Mouse (Mus musculus): Measurements from ENCODE around the gene Slc25a39. TPM values are rescaled to one million over a fixed set of nuclear protein-coding genes. Genes with fewer than 3 reads are reported as not detected.
A peak's percentile ranks its signal among the peaks of the same experiment; 100 is the strongest.

The Slc25a39 gene
- total and polyA plus RNA-seq, 3 experiments = 108 to 226 (median 199) TPM

DNA sequence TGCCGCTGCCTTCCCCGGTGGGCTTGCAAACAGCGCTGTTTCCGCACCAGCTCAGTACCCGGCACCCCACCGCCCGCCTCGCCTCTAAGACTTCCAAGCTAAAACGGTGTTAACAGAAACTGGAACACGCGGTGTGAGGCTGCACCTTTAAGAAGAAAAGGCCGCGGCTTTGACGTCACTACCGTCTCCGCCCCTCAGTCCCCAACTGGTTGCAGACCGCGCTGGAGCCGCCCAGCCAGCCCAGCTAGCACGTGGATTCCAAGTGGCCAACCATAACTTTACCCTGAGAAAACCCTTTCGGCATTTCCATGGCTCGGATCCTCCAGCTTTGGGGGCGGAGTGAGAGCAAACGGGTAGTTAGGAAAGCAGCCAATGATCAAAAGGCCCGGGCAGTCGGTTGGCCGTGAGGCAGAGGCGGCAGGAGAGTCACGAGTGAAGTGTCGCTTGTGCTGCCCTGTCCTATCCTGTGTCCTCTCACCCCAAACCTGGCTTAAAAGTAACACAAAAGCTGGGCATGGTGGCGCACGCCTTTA is 664 bp upstream of the Slc25a39 start:
- H3K4me2 ChIP-seq (ENCODE audit: insufficient read depth, low read depth, poor library complexity, severe bottlenecking) = peak overlapping the region; percentile 54
- dilution Hi-C loops (cut with MboI; ENCODE audit: extremely low pct_ligation_motif_present, extremely low pct_unique_long_range_greater_than_20kb, low sequenced_read_pairs) = loop anchor here (25.0 kb wide), 1 partner anchor 96 kb away; the partner anchor contains the start of gene Ubtf
- TF ChIP-seq TCF12 (IDR thresholded peaks at IDR 0.05; ENCODE audit: low read depth, low read length) (peak; percentile 100), JUN (IDR thresholded peaks at IDR 0.05; ENCODE audit: insufficient read depth, low read depth, low read length) (no peak), USF1 (IDR thresholded peaks at IDR 0.05; ENCODE audit: low read depth, low read length) (peak; percentile 78), SIN3A (IDR thresholded peaks at IDR 0.05; ENCODE audit: low read length) (peak; percentile 100), PAX5 (IDR thresholded peaks at IDR 0.05; ENCODE audit: low read length) (no peak), ZNF384 (IDR thresholded peaks at IDR 0.05; ENCODE audit: low read depth, low read length) (peak; percentile 65), MYC (IDR thresholded peaks at IDR 0.05; ENCODE audit: low read depth, low read length) (peak; percentile 100), POLR2AphosphoS2 (IDR thresholded peaks at IDR 0.05; ENCODE audit: low read depth, low read length) (peak; percentile 96), JUND (conservative IDR thresholded peaks at IDR 0.05; ENCODE audit: low read depth, low read length) (0 out of 2 replicates have a peak, but pooled peaks have one; percentile 14), MXI1 (IDR thresholded peaks at IDR 0.05; ENCODE audit: low read depth, low read length) (peak; percentile 98), IRF4 (IDR thresholded peaks at IDR 0.05; ENCODE audit: low read depth, low read length) (peak; percentile 81), RAD21 (IDR thresholded peaks at IDR 0.05; ENCODE audit: low read depth, low read length) (no peak), MEF2A (IDR thresholded peaks at IDR 0.05; ENCODE audit: borderline replicate concordance, low read depth, low read length) (peak; percentile 87), HCFC1 (IDR thresholded peaks at IDR 0.05; ENCODE audit: low read depth, low read length) (peak; percentile 81), GABPA (IDR thresholded peaks at IDR 0.05; ENCODE audit: insufficient replicate concordance, low read depth, low read length) (no peak; the same call in 1 of the 2 replicates), MAX (IDR thresholded peaks at IDR 0.05; ENCODE audit: low read length) (peak; percentile 99), TBP (conservative IDR thresholded peaks at IDR 0.05; ENCODE audit: low read depth, low read length) (peak; percentile 98), KAT2A (IDR thresholded peaks at IDR 0.05; ENCODE audit: insufficient replicate concordance, low read length) (peak; percentile 77; the same call in 1 of the 2 replicates), USF2 (conservative IDR thresholded peaks at IDR 0.05; ENCODE audit: low read depth, low read length) (no peak; the same call in 1 of the 2 replicates), BHLHE40 (IDR thresholded peaks at IDR 0.05; ENCODE audit: low read depth, low read length) (peak; percentile 99), ZMIZ1 (IDR thresholded peaks at IDR 0.05; ENCODE audit: low read depth, low read length) (peak; percentile 98), CTCF (conservative IDR thresholded peaks at IDR 0.05 in 1 of 2, IDR thresholded peaks at IDR 0.05 in 1 of 2; ENCODE audit: low read depth in 2 of 2, low read length in 2 of 2) (no peak), CHD1 (IDR thresholded peaks at IDR 0.05; ENCODE audit: low read depth, low read length) (0 out of 2 replicates have a peak, but pooled peaks have one; percentile 17), SMC3 (IDR thresholded peaks at IDR 0.05; ENCODE audit: low read depth, low read length) (peak; percentile 33; the same call in 1 of the 2 replicates), MAFK (IDR thresholded peaks at IDR 0.05; ENCODE audit: insufficient replicate concordance, low read length) (0 out of 2 replicates have a peak, but pooled peaks have one; percentile 28), POLR2A (IDR thresholded peaks at IDR 0.05; ENCODE audit: low read depth, low read length) (peak; percentile 98), ZKSCAN1 (IDR thresholded peaks at IDR 0.05; ENCODE audit: borderline replicate concordance, low read depth, low read length) (no peak), EP300 (IDR thresholded peaks at IDR 0.05; ENCODE audit: low read length) (no peak), NRF1 (IDR thresholded peaks at IDR 0.05; ENCODE audit: low read depth, low read length) (no peak; the same call in 1 of the 2 replicates), E2F4 (IDR thresholded peaks at IDR 0.05; ENCODE audit: insufficient replicate concordance, low read depth, low read length) (0 out of 2 replicates have a peak, but pooled peaks have one; percentile 81), CHD2 (IDR thresholded peaks at IDR 0.05; ENCODE audit: low read length) (peak; percentile 72), NELFE (IDR thresholded peaks at IDR 0.05; ENCODE audit: low read depth, low read length) (peak; percentile 97), ZC3H11A (IDR thresholded peaks at IDR 0.05; ENCODE audit: low read depth, low read length) (no peak), ETS1 (conservative IDR thresholded peaks at IDR 0.05; ENCODE audit: low read depth, low read length) (peak; percentile 75), RCOR1 (conservative IDR thresholded peaks at IDR 0.05; ENCODE audit: low read depth, low read length) (no peak), ELF1 (IDR thresholded peaks at IDR 0.05; ENCODE audit: low read depth, low read length) (peak; percentile 75; the same call in 1 of the 2 replicates), UBTF (IDR thresholded peaks at IDR 0.05; ENCODE audit: low read depth, low read length) (peak; percentile 67; the same call in 1 of the 2 replicates), MAZ (IDR thresholded peaks at IDR 0.05; ENCODE audit: low read depth, low read length) (peak; percentile 82)
- H3K4me1 ChIP-seq (ENCODE audit: control insufficient read depth in 1 of 2, insufficient read depth in 2 of 2) = peaks cover 10 to 40% of the 10 kb centered on the region in 2 experiments
- peak overlapping the region; percentile 87 for H3K27ac ChIP-seq (ENCODE audit: insufficient read depth, low read depth)
- peaks cover 24 to 27% of the 10 kb centered on the region in 2 experiments for H3K36me3 ChIP-seq (replicated peaks in 1 of 2; ENCODE audit: control insufficient read depth in 1 of 2, insufficient read depth in 1 of 2, low read length in 1 of 2)
- peak overlapping the region; percentile 63 to 87 (median 73) for H3K4me3 ChIP-seq (replicated peaks in 1 of 3; ENCODE audit: low read depth in 2 of 3, low read length in 2 of 3, poor library complexity in 1 of 3)
- in situ Hi-C loops (cut with MboI; ENCODE audit: low pct_ligation_motif_present, low pct_unique_long_range_greater_than_20kb, low sequenced_read_pairs) = loop anchor here (5.0 kb wide), 1 partner anchor 86 kb away; no protein-coding TSS in a partner anchor
- H3K79me2 ChIP-seq (replicated peaks; ENCODE audit: control insufficient read depth, extremely low read depth, insufficient read depth, poor library complexity, severe bottlenecking) = peaks cover 12% of the 10 kb centered on the region
- H3K9ac ChIP-seq (ENCODE audit: insufficient read depth, low read depth) = peak overlapping the region; percentile 96
- H3K27me3 ChIP-seq (replicated peaks) = no peaks in the 10 kb centered on the region
- peak; percentile 100 for DNase-seq (ENCODE audit: extremely low read depth)
- H3K9me3 ChIP-seq (replicated peaks; ENCODE audit: low read length) = no peaks in the 10 kb centered on the region

Data from CH12.LX (cell line).